Mouse (Mus musculus) cerebellum, postnatal 25 days (tissue): ENCODE results near the gene Colgalt1.

ENCODE experiments used
- DNase-seq, 2 experiments: peaks; one replicate each; pipeline ENCODE4 v3.0.0; 2021; ENCODE audit warnings: mixed read lengths in 2 of 2

Colgalt1 gene

GRCm38 (mm10) chr8:71629096-71629697, 18.4 kb downstream of the Colgalt1 start:
- peak; percentile 89 to 92 for DNase-seq

GRCm38 (mm10) chr8:71629781-71630212, 19.0 kb downstream of the Colgalt1 start:
- peak; percentile 42 to 67 for DNase-seq

GRCm38 (mm10) chr8:71630761-71631160, 20.0 kb downstream of the Colgalt1 start:
- DNase-seq = no peak

GRCm38 (mm10) chr8:71631897-71632296, 21.1 kb downstream of the Colgalt1 start:
- no peak for DNase-seq

- DNase-seq = peak; percentile 40 to 57
These were observed 22.4 kb downstream of the Colgalt1 start for GRCm38 (mm10) chr8:71633164-71633563.

GRCm38 (mm10) chr8:71633981-71634667, 23.3 kb downstream of the Colgalt1 start:
- peak; percentile 45 to 58 for DNase-seq

GRCm38 (mm10) chr8:71637149-71638095, 26.6 kb downstream of the Colgalt1 start:
- DNase-seq = no peak

GRCm38 (mm10) chr8:71638321-71638720, 27.5 kb downstream of the Colgalt1 start:
- peak in 1 of 2 experiments; percentile 46 for DNase-seq

GRCm38 (mm10) chr8:71639318-71639717, 28.5 kb downstream of the Colgalt1 start:
- DNase-seq = no peak

GRCm38 (mm10) chr8:71645510-71645909, 34.7 kb downstream of the Colgalt1 start:
- no peak for DNase-seq

GRCm38 (mm10) chr8:71654600-71654999, 43.8 kb downstream of the Colgalt1 start:
- DNase-seq = peak in 1 of 2 experiments; percentile 51

- peak in 1 of 2 experiments; percentile 51 for DNase-seq
These were observed 47.0 kb downstream of the Colgalt1 start for GRCm38 (mm10) chr8:71657816-71658215.

GRCm38 (mm10) chr8:71658515-71659049, 47.8 kb downstream of the Colgalt1 start:
- peak in 1 of 2 experiments; percentile 30 for DNase-seq

GRCm38 (mm10) chr8:71659751-71660150, 49.0 kb downstream of the Colgalt1 start:
- DNase-seq = peak; percentile 76 to 80

GRCm38 (mm10) chr8:71660325-71661120, 49.7 kb downstream of the Colgalt1 start:
- DNase-seq = peak; percentile 93 to 96

- peak in 1 of 2 experiments; percentile 58 for DNase-seq
These were observed 54.7 kb downstream of the Colgalt1 start for GRCm38 (mm10) chr8:71665331-71666130.

- peak; percentile 43 to 45 for DNase-seq
These were observed 56.1 kb downstream of the Colgalt1 start for GRCm38 (mm10) chr8:71666855-71667254.

- DNase-seq = peak; percentile 25 to 37
These were observed 56.5 kb downstream of the Colgalt1 start for GRCm38 (mm10) chr8:71667256-71667655.

GRCm38 (mm10) chr8:71668220-71668975, 57.6 kb downstream of the Colgalt1 start:
- DNase-seq = peak; percentile 52 to 63

GRCm38 (mm10) chr8:71670198-71670597, 59.4 kb downstream of the Colgalt1 start:
- DNase-seq = no peak
